Mouse (Mus musculus): ENCODE measurements around the gene Shisa6.

Gene Shisa6

DNA sequence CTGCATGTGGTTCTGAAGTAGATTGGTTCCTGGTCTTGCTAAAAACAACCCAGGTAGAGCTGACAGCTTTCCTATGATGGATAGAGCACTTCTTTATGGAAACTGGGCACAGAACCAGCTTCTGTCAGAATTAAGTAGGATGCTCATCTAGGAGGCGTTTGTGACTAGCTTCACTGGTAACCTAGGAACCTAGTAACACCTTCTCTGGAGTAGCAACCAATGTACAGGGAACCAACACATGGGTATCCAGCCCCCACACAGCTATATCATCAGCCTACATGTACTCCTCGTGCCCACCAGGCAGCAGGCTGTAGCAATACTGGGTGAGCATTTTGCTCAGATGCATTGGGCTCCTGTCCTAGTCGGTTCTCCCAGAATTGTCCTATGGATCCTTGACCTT is 307.3 kb downstream of the Shisa6 start:
- no peak for DNase-seq

DNA sequence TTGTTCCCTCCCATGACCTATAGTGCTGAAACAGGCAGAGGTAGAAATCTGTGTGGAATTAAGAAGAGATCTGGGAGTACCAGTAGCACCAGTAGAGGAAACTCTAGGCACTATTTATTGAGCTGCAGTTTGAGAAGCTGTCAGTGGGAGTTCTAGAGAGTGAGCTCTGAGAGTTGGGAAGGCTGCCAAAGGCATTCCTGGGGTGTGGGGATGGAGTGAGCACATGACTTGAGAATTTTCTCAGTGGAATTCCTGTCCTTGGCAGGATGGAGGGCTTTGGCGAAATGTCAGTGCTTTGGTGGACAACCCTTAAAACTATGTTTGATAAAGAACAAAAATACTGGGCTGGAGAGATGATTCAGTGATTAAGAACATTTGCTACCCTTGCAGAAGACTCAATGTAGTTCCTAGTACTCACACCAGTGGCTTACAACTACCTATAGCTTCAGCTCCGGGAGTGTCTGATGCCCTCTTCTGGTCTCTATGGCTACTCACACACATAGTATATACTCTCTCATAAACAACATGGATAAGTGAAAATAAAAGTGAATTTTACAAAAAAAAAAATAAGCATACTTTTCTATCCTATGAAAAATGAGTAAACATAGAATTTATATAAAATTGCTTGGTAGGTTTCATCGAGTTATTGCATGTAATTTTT is 337.0 kb downstream of the Shisa6 start:
- peak; percentile 75 to 85 for DNase-seq

DNA sequence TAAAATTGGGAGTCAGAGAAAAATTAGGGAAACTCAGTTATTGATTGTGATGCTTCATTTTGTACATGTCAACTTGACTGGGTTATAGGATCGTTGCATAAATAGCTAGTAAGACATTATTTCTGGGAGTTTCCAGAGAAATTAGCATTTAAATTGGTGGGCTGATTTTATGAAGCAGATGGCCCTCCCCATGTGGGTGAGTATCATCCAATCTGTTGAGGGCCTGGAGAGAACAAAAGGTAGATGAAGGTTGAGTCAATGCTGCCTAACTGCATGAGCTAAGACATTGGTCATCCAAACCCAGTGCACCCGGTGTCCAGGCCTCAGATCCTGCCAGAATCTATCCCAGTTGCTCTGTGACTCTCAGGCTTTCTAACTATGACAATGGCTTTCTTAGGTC is 337.6 kb downstream of the Shisa6 start:
- no peak for DNase-seq

DNA sequence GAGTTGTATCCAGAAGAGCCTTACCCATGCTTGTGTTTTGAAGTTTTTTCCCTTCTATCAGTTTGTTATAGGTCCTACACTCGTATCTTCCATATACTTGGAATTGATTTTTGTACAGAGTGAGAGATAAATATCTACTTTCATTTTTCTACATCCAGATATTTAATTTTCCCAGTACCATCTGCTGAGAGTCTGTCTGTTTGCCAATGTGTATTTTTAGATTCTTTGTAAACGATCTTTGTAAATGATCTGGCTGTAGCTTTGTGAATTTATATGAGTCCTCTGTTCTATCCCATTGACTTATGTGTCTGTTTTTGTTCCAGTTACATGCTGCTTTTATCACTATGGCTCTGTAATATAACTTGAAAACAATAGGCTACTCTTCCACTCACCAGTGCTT is 348.0 kb downstream of the Shisa6 start:
- no peak for DNase-seq

DNA sequence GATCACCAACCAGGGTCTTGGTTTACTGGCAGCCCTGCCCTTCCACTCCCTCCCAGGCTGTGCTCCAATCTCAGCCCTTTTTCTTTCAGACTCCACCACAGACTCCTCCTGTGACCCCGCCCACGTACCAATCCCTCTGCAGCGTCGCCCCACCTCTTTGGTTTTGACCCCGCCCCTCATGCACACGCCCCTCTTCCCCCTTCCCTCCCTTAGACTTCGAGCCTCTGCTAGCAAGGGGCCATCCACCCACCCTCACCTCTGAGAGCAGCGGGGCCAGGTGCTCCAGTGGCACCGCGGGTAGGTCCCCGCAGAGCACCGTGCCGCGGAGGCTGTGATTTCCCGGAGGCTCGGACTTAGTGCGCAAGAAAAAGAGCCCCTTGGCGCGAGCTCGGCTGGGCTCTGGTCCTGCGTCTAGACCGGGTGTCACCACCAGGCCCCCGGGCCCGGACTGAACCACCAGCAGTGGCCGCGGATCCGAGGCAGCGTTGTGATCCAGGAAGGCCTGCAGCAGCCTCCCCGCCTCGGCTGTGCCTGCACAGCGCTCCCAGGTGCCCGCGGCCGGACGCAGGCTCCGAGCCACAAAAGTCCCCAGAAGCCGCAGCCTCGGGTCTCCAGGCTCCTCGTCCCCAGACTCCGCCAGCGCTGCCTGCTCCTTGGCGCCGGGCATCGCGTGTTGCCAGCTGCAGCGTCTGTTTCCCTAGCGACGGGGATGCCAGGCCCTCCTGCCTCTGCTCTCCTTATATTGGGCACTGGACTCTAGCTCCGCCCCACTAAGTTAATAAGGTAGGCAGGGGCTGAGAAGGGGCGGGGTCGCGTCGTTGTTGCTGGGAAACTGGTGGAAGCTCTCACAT is 357.7 kb downstream of the Shisa6 start, which contains the start of gene Dnah9:
Gene Dnah9 (minus strand): TSS at position 751 of the 851 bp plus-strand sequence.
- peak; percentile 78 to 83 for DNase-seq

DNA sequence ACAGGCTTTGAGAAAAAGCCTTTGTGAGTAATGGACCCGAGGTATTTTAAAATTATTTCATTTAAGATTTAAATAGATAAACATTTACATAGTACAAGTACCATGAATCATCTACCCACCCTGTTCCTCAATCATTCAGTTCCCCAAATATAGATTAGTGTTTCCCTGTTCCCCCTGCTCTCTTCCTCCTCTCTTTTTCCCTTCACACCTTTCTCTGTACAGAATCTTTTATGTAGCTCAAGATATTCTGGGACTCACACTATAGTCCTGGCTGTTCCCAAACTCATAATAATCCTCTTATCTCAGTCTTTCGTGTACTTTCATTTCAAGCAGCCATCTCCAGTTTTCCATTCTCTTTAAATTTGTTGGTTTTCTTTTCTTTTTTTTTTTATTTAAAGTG is 361.7 kb downstream of the Shisa6 start:
- no peak for DNase-seq

All from lung, postnatal 4 days (tissue).